Mouse (Mus musculus) intestine, embryonic 15.5 days (tissue): ENCODE measurements around the gene Ly6g6e. TPM values are rescaled to one million over a fixed set of nuclear protein-coding genes. Genes with fewer than 3 reads are reported as not detected.

Experiments used
- ATAC-seq: fragments of 200-750 bp; cut with Nextera tagmentation; 2 replicates; pipeline ENCODE4 v1.8.0; 2017; ENCODE audit warnings: moderate TSS enrichment, moderate library complexity
- H3K27ac ChIP-seq: fragments of 300-500 bp; sonication (generic); 2 replicates; pipeline ENCODE4 v1.5.1; 2015; ENCODE audit warnings: mild to moderate bottlenecking, inconsistent platforms
- H3K27me3 ChIP-seq: fragments of 300-500 bp; sonication (generic); replicated peaks from 2 replicates; pipeline ENCODE4 v1.6.1; 2015; ENCODE audit warnings: inconsistent platforms
- H3K36me3 ChIP-seq: fragments of 300-500 bp; sonication (generic); 2 replicates; pipeline ENCODE4 v1.6.1; 2015; ENCODE audit warnings: inconsistent platforms
- H3K4me1 ChIP-seq: fragments of 300-500 bp; sonication (generic); replicated peaks from 2 replicates; pipeline ENCODE4 v1.6.1; 2015; ENCODE audit warnings: inconsistent platforms
- H3K4me2 ChIP-seq: fragments of 300-500 bp; sonication (generic); replicated peaks from 2 replicates; pipeline ENCODE4 v1.6.1; 2015; ENCODE audit warnings: mild to moderate bottlenecking, inconsistent platforms
- H3K4me3 ChIP-seq: fragments of 300-500 bp; sonication (generic); replicated peaks from 2 replicates; pipeline ENCODE4 v1.5.1; 2015; ENCODE audit warnings: inconsistent platforms
- H3K9ac ChIP-seq: fragments of 300-500 bp; sonication (generic); 2 replicates; pipeline ENCODE4 v1.6.1; 2015; ENCODE audit warnings: inconsistent platforms
- H3K9me3 ChIP-seq: fragments of 300-500 bp; sonication (generic); 2 replicates; pipeline ENCODE4 v1.6.1; 2016; ENCODE audit warnings: inconsistent platforms
- whole genome bisulfite sequencing: fragments of 180-500 bp; shearing (Covaris S2); methylation state at CpG from one replicate; pipeline ENCODE4 v1.1.7; 2015; 5-methylcytosine and 5-hydroxymethylcytosine counted together
- polyA plus RNA-seq: library from polyadenylated mRNA; unstranded; fragments of >200 nt; fragmentation: Nextera tagmentation; extraction: Ambion mirVana; gene quantifications from 2 replicates; pipeline ENCODE4 v1.2.1, GENCODE M21; 2015

Ly6g6e gene
- polyA plus RNA-seq, 1 experiment from 2014 or later: 1.9 TPM

DNA sequence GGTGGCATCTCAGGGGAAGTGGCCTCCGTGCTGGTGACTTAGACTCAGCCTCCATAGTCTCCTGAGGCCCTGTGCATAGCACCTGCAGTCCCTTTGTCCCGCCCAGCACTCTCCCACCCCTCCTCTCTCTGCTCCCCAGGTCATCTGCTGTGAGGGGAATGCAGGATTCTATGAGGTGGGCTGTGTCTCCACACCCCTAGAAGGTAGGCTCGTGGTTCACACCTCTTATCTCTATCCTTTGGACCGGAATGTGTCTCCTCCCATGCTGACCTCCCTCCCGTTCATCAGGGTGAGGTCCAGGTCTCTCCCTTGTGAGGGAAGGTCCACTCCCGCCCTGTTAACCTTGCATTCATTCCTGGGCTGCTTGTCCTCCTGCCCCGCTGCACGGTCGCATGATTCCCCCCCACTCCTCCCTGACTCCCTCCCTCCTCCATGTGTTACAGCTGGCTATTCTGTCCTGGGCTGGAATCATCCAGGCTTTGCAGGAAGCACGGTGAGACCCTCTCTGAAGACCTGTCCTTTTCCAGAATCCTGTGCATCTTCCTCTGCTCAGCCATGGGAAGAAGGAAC is 23.6 kb downstream of the Ly6g6e start:
- no peaks in the 10 kb centered on the region for H3K27me3 ChIP-seq
- no peaks in the 10 kb centered on the region for H3K9me3 ChIP-seq
- H3K4me1 ChIP-seq: peaks cover 30% of the 10 kb centered on the region
- H3K9ac ChIP-seq: no peak overlapping the region
- H3K27ac ChIP-seq: peak overlapping the region; percentile 48; the same call in 1 of the 2 replicates
- H3K4me3 ChIP-seq: no peak overlapping the region
- peak; percentile 60 for ATAC-seq
- peaks cover 51% of the 10 kb centered on the region for H3K36me3 ChIP-seq
- WGBS: 52% methylated on average over 10 of the region's 10 CpGs
- no peak overlapping the region for H3K4me2 ChIP-seq

GRCm38 (mm10) chr17:35101161-35101560 is 24.5 kb downstream of the Ly6g6e start:
- peaks cover 49% of the 10 kb centered on the region for H3K36me3 ChIP-seq
- no peak overlapping the region for H3K9ac ChIP-seq
- no peak overlapping the region for H3K27ac ChIP-seq
- H3K4me2 ChIP-seq: no peak overlapping the region
- H3K4me1 ChIP-seq: peaks cover 34% of the 10 kb centered on the region
- H3K9me3 ChIP-seq: no peaks in the 10 kb centered on the region
- no peak for ATAC-seq
- no peaks in the 10 kb centered on the region for H3K27me3 ChIP-seq
- 86% methylated on average over 11 of the region's 11 CpGs for WGBS
- H3K4me3 ChIP-seq: no peak overlapping the region

GRCm38 (mm10) chr17:35102299-35102698 is 25.6 kb downstream of the Ly6g6e start:
- H3K4me1 ChIP-seq: peaks cover 35% of the 10 kb centered on the region
- H3K9ac ChIP-seq: 0 out of 2 replicates have a peak overlapping the region, but pooled peaks have one; percentile 1
- H3K4me3 ChIP-seq: no peak overlapping the region
- H3K27ac ChIP-seq: peak overlapping the region; percentile 73; the same call in 1 of the 2 replicates
- 71% methylated on average over 8 of the region's 8 CpGs for WGBS
- no peak for ATAC-seq
- H3K27me3 ChIP-seq: no peaks in the 10 kb centered on the region
- H3K4me2 ChIP-seq: no peak overlapping the region
- no peaks in the 10 kb centered on the region for H3K9me3 ChIP-seq
- H3K36me3 ChIP-seq: peaks cover 37% of the 10 kb centered on the region

GRCm38 (mm10) chr17:35103221-35103690 is 26.6 kb downstream of the Ly6g6e start:
- peaks cover 35% of the 10 kb centered on the region for H3K4me1 ChIP-seq
- H3K9ac ChIP-seq: peak overlapping the region; percentile 8; the same call in 1 of the 2 replicates
- H3K36me3 ChIP-seq: peaks cover 32% of the 10 kb centered on the region
- 0 out of 2 replicates have a peak overlapping the region, but pooled peaks have one; percentile 9 for H3K4me2 ChIP-seq
- peak; percentile 75 for ATAC-seq
- no peaks in the 10 kb centered on the region for H3K9me3 ChIP-seq
- H3K4me3 ChIP-seq: no peak overlapping the region
- H3K27ac ChIP-seq: peak overlapping the region; percentile 73
- WGBS: 46% methylated on average over 6 of the region's 6 CpGs
- no peaks in the 10 kb centered on the region for H3K27me3 ChIP-seq

- peaks cover 26% of the 10 kb centered on the region for H3K36me3 ChIP-seq
- no peak for ATAC-seq
- peak overlapping the region; percentile 64; the same call in 1 of the 2 replicates for H3K27ac ChIP-seq
- H3K27me3 ChIP-seq: no peaks in the 10 kb centered on the region
- H3K4me2 ChIP-seq: no peak overlapping the region
- WGBS: 88% methylated on average over 7 of the region's 7 CpGs
- peaks cover 34% of the 10 kb centered on the region for H3K4me1 ChIP-seq
- H3K4me3 ChIP-seq: no peak overlapping the region
- no peak overlapping the region for H3K9ac ChIP-seq
- H3K9me3 ChIP-seq: no peaks in the 10 kb centered on the region
These were observed 27.4 kb downstream of the Ly6g6e start for GRCm38 (mm10) chr17:35104079-35104478.

DNA sequence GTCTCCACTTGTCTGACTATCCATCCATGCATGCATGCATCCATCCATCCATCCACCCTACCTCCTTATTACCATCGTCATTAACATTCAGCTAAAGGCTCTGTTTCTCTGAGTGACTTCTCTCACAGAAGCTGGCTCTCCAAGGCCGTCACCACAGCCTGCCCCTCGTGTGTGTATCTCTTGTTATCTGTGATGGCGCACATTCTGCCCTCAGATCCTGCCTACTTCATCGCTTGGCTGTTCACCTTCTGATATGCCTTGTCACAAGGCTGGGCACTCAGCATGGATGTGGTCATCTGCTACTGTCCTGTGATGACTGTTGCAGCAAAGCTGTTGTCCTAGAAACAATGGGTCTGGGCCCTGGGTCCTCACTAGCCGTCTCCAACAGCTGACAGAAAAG is 28.1 kb downstream of the Ly6g6e start:
- ATAC-seq: no peak
- peaks cover 29% of the 10 kb centered on the region for H3K4me1 ChIP-seq
- H3K36me3 ChIP-seq: peaks cover 20% of the 10 kb centered on the region
- H3K4me2 ChIP-seq: no peak overlapping the region
- H3K9ac ChIP-seq: no peak overlapping the region
- no peak overlapping the region for H3K4me3 ChIP-seq
- no peak overlapping the region for H3K27ac ChIP-seq
- H3K27me3 ChIP-seq: no peaks in the 10 kb centered on the region
- H3K9me3 ChIP-seq: no peaks in the 10 kb centered on the region
- 71% methylated on average over 6 of the region's 6 CpGs for WGBS

- Histone ChIP-seq H3K9ac (no peak overlapping the region), H3K4me1 (peaks cover 24% of the 10 kb centered on the region), H3K36me3 (peaks cover 14% of the 10 kb centered on the region), H3K27ac (no peak overlapping the region), H3K27me3 (no peaks in the 10 kb centered on the region), H3K9me3 (no peaks in the 10 kb centered on the region), H3K4me3 (no peak overlapping the region), H3K4me2 (0 out of 2 replicates have a peak overlapping the region, but pooled peaks have one; percentile 12)
- no peak for ATAC-seq
- WGBS: 29% methylated on average over 13 of the region's 13 CpGs
These were observed 29.2 kb downstream of the Ly6g6e start for GRCm38 (mm10) chr17:35105740-35106389.

DNA sequence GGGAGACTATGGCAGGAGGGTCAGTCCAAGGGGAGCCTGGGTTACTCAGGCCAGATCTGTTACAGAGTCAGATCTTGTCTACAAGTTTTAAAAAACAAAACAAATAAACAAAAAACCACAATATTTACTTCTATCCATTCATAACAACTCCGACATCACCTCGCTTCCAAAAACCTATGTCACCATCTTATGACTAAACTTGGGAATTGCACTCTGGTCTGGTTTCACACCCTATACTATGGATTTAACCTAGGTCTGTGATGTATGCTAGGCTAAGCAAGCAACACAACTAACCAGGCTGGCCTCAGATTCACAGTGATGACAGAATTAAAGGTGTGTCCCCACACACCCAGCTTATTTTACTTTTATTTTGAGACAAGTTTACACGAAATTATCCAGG is 29.8 kb downstream of the Ly6g6e start:
- no peak overlapping the region for H3K4me3 ChIP-seq
- ATAC-seq: no peak
- H3K9me3 ChIP-seq: no peaks in the 10 kb centered on the region
- peaks cover 22% of the 10 kb centered on the region for H3K4me1 ChIP-seq
- H3K27ac ChIP-seq: no peak overlapping the region
- no peak overlapping the region for H3K9ac ChIP-seq
- H3K36me3 ChIP-seq: peaks cover 7% of the 10 kb centered on the region
- H3K4me2 ChIP-seq: no peak overlapping the region
- 65% methylated on average over 3 of the region's 3 CpGs for WGBS
- H3K27me3 ChIP-seq: no peaks in the 10 kb centered on the region

- 82% methylated on average over 6 of the region's 6 CpGs for WGBS
- Histone ChIP-seq H3K4me3 (no peak within 1 kb of the TSS), H3K4me2 (no peak within 1 kb of the TSS), H3K9me3 (no peaks in the 10 kb centered on the region), H3K9ac (no peak within 1 kb of the TSS), H3K27me3 (no peaks in the 10 kb centered on the region), H3K27ac (no peak within 1 kb of the TSS), H3K4me1 (peaks cover 11% of the 10 kb centered on the region; the same call in 1 of the 2 replicates), H3K36me3 (no peaks in the 10 kb centered on the region)
- ATAC-seq: no peak
These were observed 31.4 kb downstream of the Ly6g6e start, which contains the start of gene Ly6g5c for GRCm38 (mm10) chr17:35108097-35108496. Gene Ly6g5c, plus strand, starts transcription at chr17:35108279.

- no peak overlapping the region for H3K27ac ChIP-seq
- 82% methylated on average over 9 of the region's 9 CpGs for WGBS
These were observed 35.1 kb downstream of the Ly6g6e start for GRCm38 (mm10) chr17:35111774-35112173.

DNA sequence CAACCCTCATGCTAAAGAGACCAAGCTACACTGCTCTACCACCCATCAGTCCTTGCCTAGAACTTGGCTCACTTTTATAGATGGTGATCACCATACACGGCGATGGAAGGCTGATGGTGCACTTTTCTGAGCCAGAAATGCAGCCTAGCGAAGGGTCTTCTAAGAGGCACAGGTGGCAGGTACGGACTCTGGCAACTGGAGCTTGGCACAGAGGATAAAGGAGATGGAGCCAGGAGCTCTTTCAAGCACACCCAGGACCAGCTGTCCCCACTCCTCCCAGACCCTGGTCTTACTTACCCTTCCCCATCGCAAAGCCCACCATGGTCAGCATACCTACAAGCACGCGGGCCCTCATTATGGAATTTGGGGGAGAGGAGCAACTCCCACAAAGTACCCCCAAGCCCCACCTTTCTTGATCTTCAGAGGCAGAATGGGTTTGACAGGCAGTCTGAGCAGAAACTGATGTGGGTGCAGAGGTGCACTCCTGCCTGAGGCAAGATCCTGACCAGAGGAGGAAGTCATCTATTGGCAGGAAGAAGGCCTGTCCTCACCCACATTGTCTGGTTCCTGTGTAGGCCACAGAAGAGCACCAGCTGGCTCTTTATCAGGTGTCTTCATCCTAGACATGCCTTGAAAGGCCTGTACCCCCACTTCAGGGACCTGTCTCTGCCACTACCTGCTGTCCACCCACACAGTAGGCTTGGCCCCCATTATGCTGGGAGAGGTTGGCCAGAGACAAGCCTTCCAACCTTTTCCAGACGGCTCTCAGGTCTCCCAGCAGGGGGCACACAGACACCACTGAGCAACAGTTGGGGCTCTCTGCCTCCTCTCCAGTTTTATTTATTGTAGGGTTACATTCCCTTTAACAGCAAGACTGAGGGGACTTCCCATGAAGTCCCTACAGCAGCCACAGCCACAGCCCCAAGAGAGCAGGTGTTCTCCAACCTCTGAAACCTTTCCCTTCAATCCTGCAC is 38.6 kb downstream of the Ly6g6e start, which contains the start of gene Ly6g5b:
Ly6g5b (minus strand) TSS at position 383 of the 974 bp plus-strand sequence.
- Histone ChIP-seq H3K4me1 (peaks cover 8% of the 10 kb centered on the region), H3K27ac (no peak within 1 kb of the TSS), H3K4me2 (no peak within 1 kb of the TSS), H3K27me3 (no peaks in the 10 kb centered on the region), H3K36me3 (peaks cover 33% of the 10 kb centered on the region), H3K9ac (no peak within 1 kb of the TSS), H3K9me3 (no peaks in the 10 kb centered on the region), H3K4me3 (no peak within 1 kb of the TSS)
- WGBS: 87% methylated on average over 8 of the region's 8 CpGs
- no peak for ATAC-seq

More at GRCm38 (mm10) chr17:35111774-35112173, 35.1 kb downstream of the Ly6g6e start:
- Histone ChIP-seq H3K9ac (no peak overlapping the region), H3K9me3 (no peaks in the 10 kb centered on the region), H3K36me3 (peaks cover 15% of the 10 kb centered on the region; the same call in 1 of the 2 replicates), H3K27me3 (no peaks in the 10 kb centered on the region), H3K4me2 (no peak overlapping the region), H3K4me3 (no peak overlapping the region), H3K4me1 (no peaks in the 10 kb centered on the region)
- ATAC-seq: no peak
